Mouse (Mus musculus): ENCODE data around the gene Tenm2.

GRCm38 (mm10) chr11:36832855-36833254 lies 402.9 kb downstream of the Tenm2 start:
- TF ChIP-seq CTCF (conservative IDR thresholded peaks at IDR 0.05; ENCODE audit: insufficient read depth, insufficient read length, low read depth, low read length) (no peak), POLR2A (IDR thresholded peaks at IDR 0.05; ENCODE audit: low read depth, low read length) (no peak)

Data from kidney, adult 2 months (tissue).